Mouse (Mus musculus) MEL-GATA-1-ER (cell line): Measurements from ENCODE around the gene Gng12.
"Not testable (repeated sequence)": the region's sequence is repeated elsewhere in the genome, so short reads cannot be mapped to it uniquely, and the experiment has no call there.

Source experiments
- DNase-seq: peaks from one replicate; pipeline ENCODE4 v3.0.0-alpha.2; 2012; ENCODE audit warnings: low read depth; ENCODE audit errors: extremely low read depth

Gene Gng12

DNA sequence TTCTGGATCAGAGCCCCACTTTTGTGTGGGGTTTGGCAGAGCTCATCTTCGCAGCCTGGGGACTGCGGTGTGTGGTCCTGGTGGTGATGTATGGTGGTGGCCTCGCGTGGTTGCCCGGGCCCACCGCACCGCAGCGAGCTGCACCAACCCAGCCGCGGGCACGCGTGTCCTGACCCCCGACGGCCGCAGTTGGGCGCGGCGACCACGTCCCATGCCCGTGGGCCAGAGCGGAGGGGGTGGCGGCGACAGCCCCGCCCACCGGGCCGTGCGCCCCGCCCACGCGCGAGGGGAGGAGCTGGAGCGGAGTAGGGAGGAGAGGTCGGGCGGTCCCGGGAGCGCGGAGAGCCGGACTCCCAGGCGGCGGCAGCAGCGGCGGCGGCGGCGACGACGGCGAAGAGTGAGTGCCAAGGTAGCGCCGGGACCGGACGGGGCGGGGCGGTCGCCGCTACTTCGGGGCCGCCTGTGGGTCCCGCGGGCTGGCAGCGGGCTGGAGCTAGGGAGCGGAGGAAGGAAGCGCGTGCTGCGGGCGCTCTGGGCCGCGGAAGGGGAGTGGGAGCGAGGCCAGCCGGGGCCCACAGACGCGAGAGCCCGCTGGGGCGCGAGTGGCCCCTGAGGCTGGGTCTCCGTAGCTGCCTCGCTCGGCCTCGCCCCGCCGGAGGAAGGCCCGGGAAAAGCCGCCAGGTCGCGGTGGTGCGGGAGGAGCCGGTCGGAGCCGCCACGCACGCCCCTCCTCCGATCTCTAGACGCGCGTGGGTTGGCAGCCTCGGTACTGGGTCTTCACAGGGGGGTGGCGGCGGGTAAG, at the start of gene Gng12:
Gene Gng12 (plus strand): TSS at position 279 of the 802 bp plus-strand sequence.
- no peak for DNase-seq

DNA sequence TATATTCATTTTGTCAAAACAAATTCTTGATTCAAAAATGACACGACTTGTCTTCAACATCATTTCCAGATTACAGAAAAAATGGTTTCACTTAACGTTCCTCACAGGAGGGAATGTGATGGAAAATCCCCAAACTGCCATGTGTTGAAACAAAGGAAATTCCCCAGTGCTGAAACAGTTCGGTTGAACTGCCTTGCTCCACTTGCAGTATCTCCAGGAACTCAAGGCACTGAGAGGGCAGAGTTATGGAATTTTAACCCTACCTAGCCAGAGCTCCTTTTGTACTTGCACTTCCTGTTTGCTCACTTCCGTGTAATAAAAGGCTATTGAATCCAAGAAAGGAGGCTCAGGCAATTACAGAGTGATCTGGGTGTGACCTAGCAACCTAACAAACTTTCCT, 47.3 kb upstream of the Gng12 start:
- no peak for DNase-seq

DNA sequence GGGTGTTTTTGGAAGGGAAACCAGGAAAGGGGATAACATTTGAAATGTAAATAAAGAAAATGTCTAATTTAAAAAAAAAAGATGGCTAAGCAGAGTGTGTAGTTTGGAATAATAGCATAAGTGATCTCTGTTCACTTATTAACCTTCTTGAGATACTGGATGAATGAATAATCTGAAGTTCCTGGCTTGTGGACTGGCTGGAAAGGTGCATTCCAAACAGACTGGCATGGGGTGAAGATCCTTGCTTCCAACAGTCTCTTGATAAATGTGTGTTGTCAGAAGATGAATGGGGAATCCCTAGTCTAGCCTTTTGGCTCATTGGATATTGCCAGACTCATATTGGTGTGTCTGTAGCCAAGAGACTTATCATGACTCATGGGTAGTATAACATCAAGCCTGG, 40.0 kb upstream of the Gng12 start:
- no peak for DNase-seq

DNA sequence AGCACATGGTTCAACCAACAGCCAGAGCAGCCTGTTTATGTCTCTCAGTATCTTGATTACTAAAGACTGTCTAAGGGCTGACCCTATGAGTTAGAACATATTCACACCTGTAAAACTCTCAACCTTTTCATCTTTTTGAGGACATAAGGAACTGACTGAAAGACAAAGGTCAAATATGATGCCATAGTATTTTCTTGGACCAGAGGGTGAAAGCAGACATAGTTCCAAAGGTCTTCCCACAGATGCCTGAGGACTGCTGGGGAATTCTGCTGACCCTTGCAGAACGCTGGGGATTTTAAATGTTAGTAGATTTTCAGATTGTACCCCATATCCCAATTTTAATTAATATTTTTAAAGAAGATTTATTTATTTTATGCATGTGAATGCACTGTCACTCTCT, 37.8 kb upstream of the Gng12 start:
- no peak for DNase-seq

DNA sequence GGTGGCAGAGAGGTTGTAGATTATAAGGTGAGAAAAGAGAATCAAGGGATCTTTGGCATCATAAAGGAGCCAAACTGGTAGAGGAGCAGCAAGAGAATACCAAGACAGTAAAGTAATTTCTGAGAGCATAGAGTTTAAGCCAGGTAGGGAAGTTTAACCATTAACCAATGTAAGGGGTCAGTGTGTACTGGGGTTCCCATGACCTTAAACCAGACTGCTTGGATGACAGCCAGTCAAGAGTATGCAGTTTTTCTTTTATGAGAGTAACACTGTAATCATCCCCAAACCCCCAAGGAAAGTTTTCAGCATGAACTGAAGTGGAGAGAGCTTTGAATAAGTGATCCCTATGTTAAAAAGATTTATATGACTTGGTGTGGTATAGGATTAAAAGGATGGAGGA, 36.8 kb upstream of the Gng12 start:
- DNase-seq: no peak

DNA sequence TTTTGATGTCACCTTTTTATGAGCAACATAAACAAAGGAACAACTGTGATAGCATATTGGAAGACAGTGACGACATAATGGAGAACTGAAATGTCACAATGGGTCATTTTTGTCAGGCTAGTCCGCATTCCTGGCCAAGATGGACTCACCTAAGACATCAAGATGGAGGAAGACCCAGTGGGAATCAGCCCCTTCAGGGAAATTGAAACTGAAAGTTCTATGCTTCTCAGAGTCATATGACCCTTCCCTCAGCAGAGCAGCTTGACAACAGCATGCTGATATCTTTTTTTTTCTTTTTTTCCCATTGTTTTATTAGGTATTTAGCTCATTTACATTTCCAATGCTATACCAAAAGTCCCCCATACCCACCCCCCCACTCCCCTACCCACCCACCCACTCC, 31.7 kb upstream of the Gng12 start:
- DNase-seq: no peak

DNA sequence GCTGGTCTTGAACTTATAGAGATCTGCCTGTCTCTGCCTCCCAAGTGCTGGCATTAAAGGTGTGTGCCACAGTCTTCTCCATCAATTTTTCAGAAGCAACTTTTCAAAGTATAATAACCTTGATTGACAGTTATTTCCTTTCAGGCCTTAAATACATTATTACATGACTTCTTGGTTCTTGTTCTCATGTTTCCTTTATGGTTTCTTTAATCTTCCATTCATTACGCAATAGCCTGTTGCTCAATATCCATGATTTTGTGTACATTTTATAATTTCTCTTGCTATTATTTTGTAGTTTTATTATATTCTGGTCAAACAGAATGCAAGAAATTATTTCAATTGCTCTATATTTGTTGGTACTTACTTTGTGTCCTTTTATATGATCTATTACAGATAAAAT, 29.9 kb upstream of the Gng12 start:
- DNase-seq: no peak

DNA sequence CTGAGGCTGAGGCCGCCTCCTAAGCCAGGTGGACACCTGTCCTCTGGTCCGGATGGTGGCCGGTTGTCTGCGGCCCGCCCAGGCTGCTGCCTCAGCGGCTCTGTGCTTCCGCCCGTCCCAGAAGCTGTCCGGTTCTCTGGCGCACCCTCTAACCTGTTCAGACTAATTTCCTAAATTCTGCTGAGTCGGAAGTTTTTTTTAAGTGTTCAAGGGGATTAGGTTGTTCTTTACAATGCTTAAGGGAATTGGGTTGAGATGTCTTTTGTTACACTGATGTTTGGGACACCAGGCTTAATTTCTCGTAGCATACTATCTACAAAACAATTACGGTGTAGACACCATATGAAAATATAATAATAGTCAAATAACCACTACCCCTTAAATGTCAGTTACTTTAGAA, 19.1 kb upstream of the Gng12 start:
- DNase-seq: not testable (repeated sequence)

DNA sequence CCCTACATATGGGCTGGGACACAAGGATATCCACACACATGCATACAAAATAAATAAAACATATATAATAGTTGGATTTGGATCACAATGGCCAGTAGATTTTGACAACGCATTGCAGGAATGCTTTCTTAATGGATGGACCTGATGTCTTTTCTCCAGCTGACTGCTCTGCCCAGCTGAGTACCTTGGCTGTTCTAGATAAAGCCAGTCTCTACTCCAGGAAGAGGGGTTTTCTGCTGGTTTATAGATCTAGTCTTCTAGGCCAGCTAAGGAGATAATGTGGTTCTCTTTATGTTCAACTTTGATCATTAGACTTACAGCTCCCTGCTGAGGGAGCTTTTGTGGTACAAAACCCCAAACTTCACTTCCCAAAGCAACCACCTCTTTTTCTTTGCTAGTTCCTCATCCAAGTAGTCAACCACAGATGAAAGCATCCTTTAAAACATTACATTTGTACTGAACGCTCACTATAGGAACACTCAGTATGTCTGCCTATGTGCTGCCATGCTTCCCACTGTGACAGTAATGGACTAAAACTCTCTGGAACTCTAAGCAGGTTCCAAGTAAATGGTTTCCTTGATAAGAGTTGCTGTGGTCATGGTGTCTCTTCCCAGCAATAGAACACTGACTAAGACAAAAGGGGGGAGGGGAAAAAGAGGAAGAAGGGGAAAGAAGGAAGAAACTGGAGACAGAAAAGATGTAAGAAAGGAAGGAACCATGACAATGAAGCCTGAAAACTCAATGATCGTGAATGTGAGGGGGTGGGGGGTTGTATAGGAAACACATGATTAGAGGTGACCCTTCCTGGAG, 5.6 kb upstream of the Gng12 start:
- DNase-seq: peak; percentile 78

DNA sequence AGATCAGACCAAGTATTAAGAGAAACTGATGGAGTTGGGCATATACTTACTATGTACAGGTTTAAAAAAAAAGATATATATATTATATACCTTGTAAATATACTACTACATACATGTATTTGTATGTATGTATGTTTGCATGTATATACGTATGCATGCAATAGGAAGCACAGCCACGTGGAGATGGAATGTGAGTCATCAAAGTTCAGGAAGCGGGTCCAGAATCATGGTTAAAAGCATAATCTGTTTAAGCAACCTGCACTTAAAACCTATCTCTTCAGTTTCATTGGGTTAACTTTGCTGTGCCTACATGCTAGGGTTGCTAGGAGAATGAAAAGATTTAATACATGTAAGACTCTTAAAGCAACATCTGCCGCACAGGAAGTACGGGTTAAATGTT, 2.2 kb upstream of the Gng12 start:
- no peak for DNase-seq

DNA sequence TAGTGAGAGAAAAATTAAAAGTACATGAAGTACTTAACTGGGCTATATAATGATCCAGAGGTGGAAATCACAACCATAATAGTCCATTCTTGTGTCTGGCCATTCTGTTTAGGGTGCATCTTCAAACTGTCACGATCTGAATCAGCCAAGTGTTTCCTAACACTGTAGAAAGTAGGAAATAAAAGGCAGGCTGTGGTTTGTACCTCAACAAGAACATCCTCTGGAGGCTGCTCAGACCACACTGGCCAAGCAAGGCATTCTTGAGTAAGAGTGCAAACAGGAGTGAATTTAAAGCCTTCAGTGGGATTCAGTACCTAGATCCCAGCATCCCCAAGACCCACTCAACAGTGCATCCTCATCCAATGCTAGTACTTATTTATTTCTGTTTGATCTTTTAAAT, 1.2 kb upstream of the Gng12 start:
- DNase-seq: no peak

DNA sequence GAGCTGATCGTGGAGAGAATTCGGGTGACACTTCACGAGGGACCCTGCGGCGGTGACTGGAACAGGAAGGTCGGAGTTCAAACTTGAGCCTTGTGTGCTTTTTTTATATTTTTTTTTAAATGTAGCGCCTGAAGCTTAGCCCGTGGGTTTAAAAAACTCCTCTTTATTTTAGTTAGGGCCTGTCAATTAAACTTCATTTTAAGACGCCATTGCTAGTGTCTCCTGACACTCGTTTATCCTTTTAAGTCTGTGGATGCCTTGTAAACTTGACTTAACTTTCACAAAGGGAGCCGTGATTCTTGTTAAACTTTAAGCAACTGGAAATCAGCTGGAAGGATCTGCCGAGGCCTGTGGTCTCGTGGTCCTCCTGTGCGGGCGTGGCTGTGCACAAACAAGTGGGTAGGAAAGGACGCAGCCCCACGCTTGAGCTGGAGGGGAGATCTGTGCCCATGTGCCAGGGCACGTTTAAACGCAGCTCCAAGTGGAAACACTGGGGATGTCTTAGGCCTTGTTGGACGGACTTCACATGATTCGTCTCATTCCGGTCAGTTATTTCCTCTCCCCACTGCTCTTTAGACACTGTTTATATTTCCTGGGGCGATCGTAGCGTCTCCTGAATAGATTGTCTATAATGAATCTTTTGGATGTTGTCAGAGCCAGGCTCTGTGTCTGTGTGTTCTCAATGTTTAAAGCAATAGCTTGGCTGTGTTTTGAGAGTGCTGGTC, 886 bp downstream of the Gng12 start:
- DNase-seq: no peak

DNA sequence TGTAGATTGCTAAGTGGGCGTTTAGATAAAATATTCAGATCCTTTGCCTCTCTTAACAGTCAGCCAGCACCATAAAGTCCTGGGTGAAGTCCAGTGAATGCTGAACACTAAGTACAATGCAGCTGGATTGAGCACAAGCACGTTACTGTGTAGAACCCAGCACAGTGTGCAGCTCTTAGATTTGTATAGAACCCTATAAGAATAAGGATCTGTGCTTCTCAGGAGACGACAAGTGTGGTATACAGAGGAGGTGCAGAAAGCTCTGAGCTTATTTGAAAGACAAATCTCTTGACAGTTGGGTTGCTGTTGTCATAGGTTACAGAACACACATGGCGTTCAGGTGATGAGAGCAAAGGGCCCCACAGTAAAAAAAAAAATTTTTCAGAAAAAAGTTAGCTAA, 1.8 kb downstream of the Gng12 start:
- DNase-seq: no peak

DNA sequence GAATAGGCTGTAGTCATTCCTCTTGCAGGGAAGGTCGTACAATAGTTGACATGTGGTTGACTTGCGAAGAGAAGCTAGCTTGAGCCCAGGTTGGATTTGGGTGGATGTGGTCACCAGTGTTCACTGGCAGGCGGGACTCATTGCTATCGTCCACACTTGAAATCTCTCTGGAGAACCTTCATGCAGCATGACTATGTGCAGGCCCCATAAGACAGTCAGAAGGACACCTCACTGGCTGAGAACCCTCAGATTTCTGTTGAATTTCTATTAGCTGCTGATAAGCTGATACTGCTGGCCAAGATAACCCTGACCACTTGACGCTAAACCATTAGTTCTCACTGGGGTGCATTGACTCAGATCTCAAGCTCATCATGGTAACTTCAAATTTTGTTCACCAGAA, 5.7 kb downstream of the Gng12 start:
- no peak for DNase-seq

DNA sequence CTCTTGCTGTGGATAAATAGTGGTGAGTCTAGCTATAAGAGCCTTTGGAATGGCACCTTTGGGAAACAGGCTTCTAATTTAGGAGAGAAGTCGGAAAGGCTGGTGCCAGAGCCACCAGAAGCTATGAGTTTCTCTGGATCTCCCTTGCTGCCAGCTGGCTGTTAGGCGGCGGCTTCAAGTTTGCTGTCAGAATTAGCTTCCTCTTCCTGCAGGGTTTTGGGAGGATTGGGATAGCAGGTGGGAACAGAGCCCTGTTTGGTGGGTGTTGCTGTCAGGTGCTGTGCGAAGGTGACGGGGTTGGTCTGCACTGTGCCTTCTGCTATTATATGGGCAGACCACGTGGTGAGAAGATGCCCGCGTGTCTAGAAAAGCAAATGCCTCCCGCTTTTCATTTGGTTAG, 7.0 kb downstream of the Gng12 start:
- DNase-seq: no peak

DNA sequence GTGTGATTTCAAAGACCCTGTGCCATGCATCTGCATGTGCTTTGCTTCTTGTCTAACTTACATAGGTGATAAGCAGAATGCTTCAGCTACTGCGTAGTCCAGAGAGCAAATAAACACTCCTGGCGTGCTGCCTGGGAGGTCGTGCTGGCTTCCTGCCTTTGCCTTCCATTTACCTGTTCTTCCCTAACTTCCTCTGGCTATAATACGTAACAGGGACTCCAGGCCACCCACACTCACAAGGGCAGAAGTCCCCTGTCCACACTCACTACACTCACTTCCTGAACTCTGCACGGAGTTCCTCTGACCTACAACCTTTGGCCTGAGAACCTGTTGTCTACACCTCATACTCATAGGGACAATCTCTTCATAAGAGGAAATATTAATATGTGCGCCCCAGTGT, 7.5 kb downstream of the Gng12 start:
- DNase-seq: no peak

DNA sequence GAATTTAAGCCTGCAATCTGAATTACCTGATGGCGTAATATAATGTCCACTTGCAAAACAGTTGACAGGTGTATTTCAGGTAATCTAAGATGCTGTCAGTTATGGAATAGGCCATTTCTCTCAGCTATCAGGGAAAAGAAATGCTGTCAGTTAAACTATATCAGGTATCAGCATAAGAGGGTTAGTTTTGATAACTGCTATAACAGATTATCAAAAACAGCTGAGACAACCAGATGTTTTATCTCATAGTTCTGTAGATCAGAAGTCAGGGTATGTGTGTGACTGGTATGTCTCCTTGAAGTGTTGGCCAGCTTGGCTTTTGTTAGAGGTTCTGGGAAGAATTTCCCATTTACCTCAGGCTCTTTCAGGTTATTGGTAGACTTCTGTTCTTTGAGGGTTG, 10.0 kb downstream of the Gng12 start:
- DNase-seq: no peak

DNA sequence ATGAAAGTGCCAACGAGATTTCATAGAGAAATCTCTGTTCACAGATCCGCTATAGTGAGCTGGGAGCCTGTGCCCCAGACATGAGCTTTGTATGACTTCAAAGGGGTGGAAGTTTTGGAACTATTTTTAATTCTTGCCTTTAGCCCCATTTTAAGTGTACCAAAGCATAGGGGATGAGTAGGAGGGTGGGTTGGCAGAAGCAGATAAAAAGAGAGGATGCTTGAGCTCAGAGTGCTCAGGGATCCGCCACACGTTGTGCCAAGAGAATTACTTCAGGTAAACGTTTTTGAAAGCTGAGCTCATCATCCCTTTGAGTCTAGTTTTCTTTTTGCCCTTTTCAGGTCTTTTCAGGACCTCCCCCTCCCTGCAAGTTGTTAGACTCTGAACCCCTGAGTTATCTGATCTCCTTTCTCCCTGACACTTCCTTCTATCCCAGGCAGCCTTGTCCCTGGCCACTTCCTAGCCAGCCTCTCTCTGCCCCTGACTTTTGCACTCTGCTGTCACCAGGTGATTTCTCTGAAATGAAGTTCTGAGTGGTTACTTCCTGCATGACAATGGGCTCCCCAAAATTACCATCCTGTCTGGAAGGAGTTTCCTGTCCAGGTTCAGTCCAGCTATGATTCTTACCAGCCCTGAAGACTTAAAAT, 12.3 kb downstream of the Gng12 start:
- no peak for DNase-seq

DNA sequence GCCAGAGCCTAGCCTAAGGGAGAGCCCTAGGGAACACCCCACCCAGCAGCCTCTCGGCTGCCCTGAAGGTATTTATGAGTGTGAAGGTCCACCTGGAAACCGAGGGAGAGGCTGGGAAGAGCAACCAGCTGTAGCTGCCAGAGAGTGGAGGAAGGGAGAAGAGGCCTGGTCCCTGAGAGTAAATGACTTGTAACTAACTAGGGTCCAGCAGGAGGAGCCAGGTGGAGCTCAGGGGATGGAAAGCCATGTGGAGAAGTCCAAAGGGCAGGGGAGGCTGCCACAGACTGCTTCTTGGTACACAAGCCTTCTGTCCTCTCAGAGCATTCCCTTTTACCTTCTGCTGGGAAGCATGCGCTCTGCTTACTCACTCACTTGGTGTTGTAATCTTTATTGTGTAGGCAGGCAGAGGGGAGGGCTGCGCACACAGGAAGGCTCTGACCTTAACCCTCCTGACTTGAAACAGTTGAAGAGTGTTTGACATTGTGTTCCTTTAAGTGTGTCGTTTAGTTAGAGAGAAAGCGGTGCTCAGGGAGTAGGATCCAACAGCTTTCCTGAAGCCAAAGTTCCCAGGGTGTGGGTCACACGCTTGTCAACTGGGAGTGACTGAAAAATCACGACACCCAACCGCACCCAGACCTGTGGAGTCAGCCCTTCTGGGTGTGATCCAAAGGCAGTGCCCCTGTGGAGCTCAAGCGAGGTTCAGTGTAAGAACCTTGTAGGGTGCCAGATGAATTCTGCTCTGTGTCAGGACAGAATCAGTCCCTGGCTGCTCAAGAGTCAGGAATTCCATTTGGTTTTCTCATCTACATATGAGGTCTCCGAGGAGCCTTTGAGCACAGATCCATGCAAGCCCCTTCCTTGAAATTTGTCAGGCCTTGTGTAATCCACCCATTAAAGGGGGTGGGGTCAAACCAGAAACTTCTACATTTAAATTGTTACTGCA, 14.6 kb downstream of the Gng12 start:
- no peak for DNase-seq

DNA sequence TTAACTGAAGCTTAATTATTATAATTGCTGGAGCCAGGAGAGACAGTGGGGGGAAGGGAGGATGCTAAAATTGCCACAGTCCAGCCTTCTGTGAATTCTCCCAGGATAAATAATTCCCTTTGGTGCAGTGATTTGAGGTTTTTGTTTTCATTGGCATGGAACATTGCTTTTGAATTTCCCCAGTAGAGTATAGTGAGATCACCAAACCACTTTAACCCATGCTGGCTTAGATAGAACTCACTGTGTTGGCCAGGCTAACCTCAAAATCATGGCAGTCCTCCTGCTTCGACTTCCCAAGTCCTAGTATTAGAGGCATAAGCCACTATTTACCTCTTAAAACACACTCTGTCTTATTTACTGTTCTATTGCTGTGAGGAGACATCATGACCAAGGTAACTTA, 17.2 kb downstream of the Gng12 start:
- DNase-seq: no peak

DNA sequence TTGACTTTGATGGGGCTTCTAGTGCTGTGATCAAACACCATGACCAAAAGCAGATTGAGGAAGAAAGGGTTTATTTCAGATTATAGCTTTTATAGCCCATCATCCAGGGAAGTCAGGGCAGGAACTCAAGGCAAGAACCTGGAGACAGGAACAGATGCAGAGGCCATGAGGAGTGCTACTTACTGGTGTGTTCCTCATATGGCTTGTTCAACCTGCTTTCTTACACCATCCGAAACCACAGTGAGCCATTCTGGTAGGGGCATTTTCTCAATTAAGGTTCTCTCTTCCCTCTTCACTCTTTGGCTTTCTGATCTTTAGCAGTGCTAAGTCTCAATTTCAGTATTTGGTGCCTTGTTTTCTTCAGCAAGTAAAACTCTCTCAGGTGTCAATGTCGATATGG, 19.4 kb downstream of the Gng12 start:
- no peak for DNase-seq
